Mouse (Mus musculus) cerebellum, adult 18-20 months (tissue): ENCODE results near the gene Tmem86a.
"Not testable (repeated sequence)": the region's sequence is repeated elsewhere in the genome, so short reads cannot be mapped to it uniquely, and the experiment has no call there.

Source experiments
- DNase-seq, 2 experiments: peaks; one replicate each; pipeline ENCODE4 v3.0.0; 2021

Gene Tmem86a

GRCm38 (mm10) chr7:47050366-47050765 lies at the start of gene Tmem86a:
Gene Tmem86a, plus strand, starts transcription at chr7:47050601.
- peak; percentile 94 to 96 for DNase-seq

GRCm38 (mm10) chr7:47000644-47000983 lies 49.8 kb upstream of the Tmem86a start:
- no peak for DNase-seq

GRCm38 (mm10) chr7:47001125-47001899 lies 49.1 kb upstream of the Tmem86a start:
- DNase-seq: no peak

- no peak for DNase-seq
These were observed 48.5 kb upstream of the Tmem86a start for GRCm38 (mm10) chr7:47001900-47002275.

- DNase-seq: no peak
These were observed 46.8 kb upstream of the Tmem86a start for GRCm38 (mm10) chr7:47003411-47004115.

GRCm38 (mm10) chr7:47007109-47007780 lies 43.2 kb upstream of the Tmem86a start:
- peak; percentile 37 to 42 for DNase-seq

- DNase-seq: peak in 1 of 2 experiments; percentile 75
These were observed 42.6 kb upstream of the Tmem86a start for GRCm38 (mm10) chr7:47007818-47008167.

- peak; percentile 99 for DNase-seq
These were observed 42.0 kb upstream of the Tmem86a start, which contains the start of gene Spty2d1 for GRCm38 (mm10) chr7:47008168-47008993. Gene Spty2d1, minus strand, starts transcription at chr7:47008411.

GRCm38 (mm10) chr7:47013131-47013767 lies 37.2 kb upstream of the Tmem86a start:
- no peak for DNase-seq

GRCm38 (mm10) chr7:47014564-47015389 lies 35.6 kb upstream of the Tmem86a start:
- DNase-seq: no peak

- peak; percentile 80 to 82 for DNase-seq
These were observed 34.9 kb upstream of the Tmem86a start for GRCm38 (mm10) chr7:47015390-47016065.

GRCm38 (mm10) chr7:47016602-47017001 lies 33.8 kb upstream of the Tmem86a start:
- no peak for DNase-seq

GRCm38 (mm10) chr7:47017146-47017545 lies 33.3 kb upstream of the Tmem86a start:
- DNase-seq: no peak

GRCm38 (mm10) chr7:47019641-47020040 lies 30.8 kb upstream of the Tmem86a start:
- DNase-seq: peak in 1 of 2 experiments; percentile 22

GRCm38 (mm10) chr7:47020956-47021355 lies 29.4 kb upstream of the Tmem86a start:
- DNase-seq: no peak

GRCm38 (mm10) chr7:47022482-47022881 lies 27.9 kb upstream of the Tmem86a start:
- DNase-seq: no peak

- peak; percentile 78 to 84 for DNase-seq
These were observed 26.9 kb upstream of the Tmem86a start for GRCm38 (mm10) chr7:47023530-47023929.

- no peak for DNase-seq
These were observed 25.9 kb upstream of the Tmem86a start for GRCm38 (mm10) chr7:47024454-47024853.

GRCm38 (mm10) chr7:47025429-47025828 lies 25.0 kb upstream of the Tmem86a start:
- DNase-seq: no peak

GRCm38 (mm10) chr7:47026899-47027298 lies 23.5 kb upstream of the Tmem86a start:
- not testable (repeated sequence) for DNase-seq

- DNase-seq: no peak
These were observed 22.9 kb upstream of the Tmem86a start for GRCm38 (mm10) chr7:47027520-47027919.
